Mouse (Mus musculus): ENCODE results near the gene Pptc7.

- TF ChIP-seq CTCF (IDR thresholded peaks at IDR 0.05; ENCODE audit: extremely low read depth, insufficient read length, insufficient replicate concordance, low read depth, low read length) (no peak), POLR2A (IDR thresholded peaks at IDR 0.05; ENCODE audit: low read depth, low read length) (no peak)
Observed at GRCm38 (mm10) chr5:122314966-122315667, 31.0 kb downstream of the Pptc7 start.

All from small intestine, adult 2 months (tissue).